Mouse (Mus musculus) gastrocnemius, postnatal 36 days (tissue): ENCODE measurements around the gene Mfsd5. TPM values are rescaled to one million over a fixed set of nuclear protein-coding genes. Genes with fewer than 3 reads are reported as not detected.

ENCODE experiments used
- DNase-seq, 2 experiments: peaks; one replicate each; pipeline ENCODE4 v3.0.0; 2022
- intact Hi-C: fragments of 180-260 bp; cut with DNase I; formaldehyde crosslinking; loops from one replicate; pipeline ENCODE4 v1.15.1; 2025
- total RNA-seq, 2 experiments: library from RNA; stranded (reverse); gene quantifications; 2 replicates each; pipeline ENCODE4 v1.2.3; 2021

Mfsd5 gene
- total RNA-seq, 2 experiments from 2014 or later = 12.8 to 13.4 TPM

GRCm38 (mm10) chr15:102326892-102327291 is 47.6 kb downstream of the Mfsd5 start:
- intact Hi-C loops = no loop called here
- DNase-seq = no peak

Other genes starting within 250 kb of the Mfsd5 start
- gene Eif4b, start 205.7 kb upstream of the Mfsd5 start, total RNA-seq = 100 to 1,000 TPM; 148 to 169 TPM
- 10 to 100 TPM; 34.7 to 36.0 TPM for gene Tns2, start 179.0 kb upstream of the Mfsd5 start, total RNA-seq
- gene Spryd3, start 143.2 kb upstream of the Mfsd5 start, total RNA-seq = 1 to 10 TPM; 6.0 to 6.2 TPM
- gene Igfbp6, start 135.1 kb upstream of the Mfsd5 start, total RNA-seq = 10 to 100 TPM; 42.6 TPM
- under 1 TPM in 1 of 2 experiments, not detected in 1; 0.15 TPM for gene Soat2, start 128.9 kb upstream of the Mfsd5 start, total RNA-seq
- gene Zfp740, start 76.2 kb upstream of the Mfsd5 start, total RNA-seq = 10 to 100 TPM; 24.3 to 26.6 TPM
- gene Csad, start 74.7 kb upstream of the Mfsd5 start, total RNA-seq = 1 to 10 TPM; 7.5 to 7.6 TPM
- 1 to 10 TPM in 1 of 2 experiments, under 1 TPM in 1; 0.69 to 1.3 TPM for gene Itgb7, start 47.5 kb upstream of the Mfsd5 start, total RNA-seq
- gene Rarg, start 21.9 kb upstream of the Mfsd5 start, total RNA-seq = 1 to 10 TPM; 9.3 to 9.9 TPM
- gene Gm9918, start 8.9 kb upstream of the Mfsd5 start, total RNA-seq = not detected
- under 1 TPM; 0.74 to 0.87 TPM for gene Espl1, start 16.8 kb downstream of the Mfsd5 start, total RNA-seq
- gene Pfdn5, start 46.7 kb downstream of the Mfsd5 start, total RNA-seq = 100 to 1,000 TPM; 189 to 216 TPM
- gene Myg1, start 52.3 kb downstream of the Mfsd5 start, total RNA-seq = 10 to 100 TPM; 14.8 to 16.3 TPM
- 1 to 10 TPM; 4.3 to 7.3 TPM for gene Aaas, start 71.3 kb downstream of the Mfsd5 start, total RNA-seq
- not detected for gene Sp7, start 87.7 kb downstream of the Mfsd5 start, total RNA-seq
- gene Sp1, start 126.7 kb downstream of the Mfsd5 start, total RNA-seq = 10 to 100 TPM; 20.2 to 22.8 TPM
- gene Amhr2, start 165.9 kb downstream of the Mfsd5 start, total RNA-seq = 1 to 10 TPM; 9.1 to 10.0 TPM
- gene Prr13, start 179.6 kb downstream of the Mfsd5 start, total RNA-seq = 10 to 100 TPM; 13.4 to 13.7 TPM
- 100 to 1,000 TPM; 350 to 411 TPM for gene Pcbp2, start 191.1 kb downstream of the Mfsd5 start, total RNA-seq
- not detected for gene Gm10337, start 224.3 kb downstream of the Mfsd5 start, total RNA-seq
- 1 to 10 TPM; 1.6 to 1.9 TPM for gene Map3k12, start 237.6 kb downstream of the Mfsd5 start, total RNA-seq
- 10 to 100 TPM; 33.0 to 33.4 TPM for gene Tarbp2, start 238.7 kb downstream of the Mfsd5 start, total RNA-seq
- 1 to 10 TPM; 1.3 to 2.1 TPM for gene Npff, start 245.5 kb downstream of the Mfsd5 start, total RNA-seq